Comparison of ENCODE assay signal across 20 mouse cellular contexts in genomic region chr9:22809621-22810126, GRCm38 (mm10).
A peak's percentile ranks its signal among the peaks of the same experiment; 100 is the strongest.
DNase-seq lines count a peak whose midpoint lies in the region; ATAC-seq and TF ChIP-seq lines count a peak whose summit lies in the region.
"Had no signal": no experiment of that assay in that cellular context is flagged by ENCODE, and none has a peak within 500 bp of the region (broad histone marks: within the 10 kb centered on the region; RNA-seq: fewer than 3 reads in every experiment).

No protein-coding gene starts in this region.

- 57% methylated on average over 4 of the region's 4 CpGs for WGBS in liver, embryonic 15.5 days (ENCODE audit: insufficient replicate concordance)

- DNase-seq in G1E (ENCODE audit: low spot score) = peak; percentile 15
- peak; percentile 28 for DNase-seq in c-Kit-positive CD71-positive TER-119-positive erythroid progenitor cells, embryonic 14.5 days (ENCODE audit: low spot score)
- DNase-seq in lung, postnatal 36 days = no peak
- DNase-seq in layer of hippocampus, postnatal 25 days (ENCODE audit: extremely low spot score in 1 of 2, low spot score in 1 of 2) = no peak
- DNase-seq: adrenal gland, adult 8-10 months; adrenal gland, postnatal 36 days; cerebellum, adult 11-12 months; cerebellum, adult 9-10 months; cerebellum, postnatal 25 days; gastrocnemius, postnatal 36 days; heart, adult 18-20 months; heart, postnatal 14 days had no signal

- no peak overlapping the region for H3K9ac ChIP-seq in liver, embryonic 15.5 days
- H3K9ac ChIP-seq: embryonic facial prominence, embryonic 12.5 days; forebrain, embryonic 15.5 days; heart, embryonic 15.5 days; hindbrain, embryonic 13.5 days had no signal

- peak overlapping the region; percentile 25; the same call in 1 of the 2 replicates for H3K4me3 ChIP-seq in G1E (ENCODE audit: low read depth, low read length)
- no peak overlapping the region for H3K4me3 ChIP-seq in liver, embryonic 15.5 days (replicated peaks)
- H3K4me3 ChIP-seq: embryonic facial prominence, embryonic 12.5 days; forebrain, embryonic 15.5 days; heart, embryonic 15.5 days; hindbrain, embryonic 13.5 days had no signal

- no peak for TF ChIP-seq CTCF in G1E (IDR thresholded peaks at IDR 0.05; ENCODE audit: low read depth, low read length)

- H3K4me1 ChIP-seq in G1E (ENCODE audit: insufficient read depth, low read depth, low read length) = peaks cover 85% of the 10 kb centered on the region
- H3K4me1 ChIP-seq in liver, embryonic 15.5 days (replicated peaks) = peaks cover 68% of the 10 kb centered on the region
- H3K4me1 ChIP-seq: forebrain, embryonic 15.5 days; hindbrain, embryonic 13.5 days had no signal

- H3K27ac ChIP-seq in liver, embryonic 15.5 days (replicated peaks) = peak overlapping the region; percentile 48; the same call in 1 of the 2 replicates
- H3K27ac ChIP-seq: embryonic facial prominence, embryonic 12.5 days; forebrain, embryonic 15.5 days; heart, embryonic 15.5 days; hindbrain, embryonic 13.5 days had no signal

- H3K4me2 ChIP-seq in liver, embryonic 15.5 days = peak overlapping the region; percentile 32
- H3K4me2 ChIP-seq: embryonic facial prominence, embryonic 12.5 days; forebrain, embryonic 15.5 days; heart, embryonic 11.5 days; heart, embryonic 15.5 days; hindbrain, embryonic 13.5 days had no signal

- peaks cover 15% of the 10 kb centered on the region for H3K36me3 ChIP-seq in G1E (replicated peaks)
- H3K36me3 ChIP-seq in liver, embryonic 15.5 days (replicated peaks) = no peaks in the 10 kb centered on the region
- H3K36me3 ChIP-seq: embryonic facial prominence, embryonic 12.5 days; forebrain, embryonic 15.5 days; heart, embryonic 15.5 days; hindbrain, embryonic 13.5 days had no signal

- ATAC-seq in G1E (ENCODE audit: extremely low read depth, insufficient number of reproducible peaks, low FRiP score, poor library complexity, severe bottlenecking) = peak; percentile 51
- peak; percentile 47 for ATAC-seq in liver, embryonic 15.5 days (ENCODE audit: insufficient read depth)
- peak; percentile 53 for ATAC-seq in megakaryocyte-erythroid progenitor cell, adult 5-6 weeks (replicated peaks; ENCODE audit: low FRiP score, low TSS enrichment, poor library complexity, severe bottlenecking)
- ATAC-seq: forebrain, embryonic 15.5 days had no signal

- H3K27me3 ChIP-seq in G1E (ENCODE audit: insufficient read depth, low read length) = no peaks in the 10 kb centered on the region
- H3K27me3 ChIP-seq in liver, embryonic 15.5 days = no peaks in the 10 kb centered on the region
- H3K27me3 ChIP-seq: CH12.LX; embryonic facial prominence, embryonic 12.5 days; forebrain, embryonic 15.5 days; heart, embryonic 15.5 days; hindbrain, embryonic 13.5 days had no signal

- no peaks in the 10 kb centered on the region for H3K9me3 ChIP-seq in G1E (replicated peaks)
- H3K9me3 ChIP-seq in liver, embryonic 15.5 days (replicated peaks) = no peaks in the 10 kb centered on the region
- H3K9me3 ChIP-seq: embryonic facial prominence, embryonic 12.5 days; forebrain, embryonic 15.5 days; heart, embryonic 15.5 days; hindbrain, embryonic 13.5 days had no signal

Comparison
In these comparisons a context has a peak if more than half of its experiments do, and no peak if none do; other contexts are left out.
1. DNase-seq: peak in G1E (single experiment) and c-Kit-positive CD71-positive TER-119-positive erythroid progenitor cells, embryonic 14.5 days (single experiment); none in lung, postnatal 36 days (single experiment) and layer of hippocampus, postnatal 25 days (0 of 2).
2. Peak in every context shown above with its lines, with median percentiles within 50 percentile points of each other: ATAC-seq.